Mouse (Mus musculus): Measurements from ENCODE around the gene E030018B13Rik.

- TF ChIP-seq POLR2A (IDR thresholded peaks at IDR 0.05; ENCODE audit: low read depth, low read length) (no peak), CTCF (conservative IDR thresholded peaks at IDR 0.05; ENCODE audit: insufficient read depth, insufficient read length, low read depth, low read length) (no peak)
Measured at GRCm38 (mm10) chr7:63868356-63868918, 48.2 kb upstream of the E030018B13Rik start.
